In genomic region chr15:10500838-10501719, GRCm38 (mm10) we compare ENCODE assay signal across 9 mouse cellular contexts. TPM values are rescaled to one million over a fixed set of nuclear protein-coding genes. Genes with fewer than 3 reads are reported as not detected.
DNase-seq lines count a peak whose midpoint lies in the region; ATAC-seq and TF ChIP-seq lines count a peak whose summit lies in the region.
"Had no signal": no experiment of that assay in that cellular context is flagged by ENCODE, and none has a peak within 500 bp of the region (broad histone marks: within the 10 kb centered on the region; RNA-seq: fewer than 3 reads in every experiment).

No protein-coding gene starts in this region.

- no peak overlapping the region for H3K27ac ChIP-seq in ES-Bruce4 (ENCODE audit: insufficient read depth, low read length)
- no peak overlapping the region for H3K27ac ChIP-seq in embryonic facial prominence, embryonic 14.5 days (replicated peaks; ENCODE audit: low read depth, low read length)
- H3K27ac ChIP-seq in hindbrain, embryonic 10.5 days: peak overlapping the region; percentile 71
- no peak overlapping the region for H3K27ac ChIP-seq in layer of hippocampus, adult 2 months
- H3K27ac ChIP-seq: stomach, embryonic 15.5 days had no signal

- TF ChIP-seq EP300 in ES-Bruce4 (IDR thresholded peaks at IDR 0.05; ENCODE audit: insufficient read depth, low read depth, low read length): no peak

- WGBS in embryonic facial prominence, embryonic 14.5 days: 54% methylated on average over 11 of the region's 11 CpGs
- 59% methylated on average over 11 of the region's 11 CpGs for WGBS in hindbrain, embryonic 10.5 days

- ATAC-seq in embryonic facial prominence, embryonic 14.5 days (ENCODE audit: low read depth): peak; percentile 86
- peak; percentile 38; the same call in 1 of the 2 replicates for ATAC-seq in megakaryocyte, adult 5-6 weeks (ENCODE audit: poor library complexity, severe bottlenecking)

- peak; percentile 11 to 15 for DNase-seq in B cell, adult 2 months
- DNase-seq in embryonic facial prominence, embryonic 14.5 days (ENCODE audit: low spot score): peak; percentile 81
- peak; percentile 66 for DNase-seq in hindbrain, embryonic 10.5 days (ENCODE audit: low spot score)
- peak; percentile 38 to 56 for DNase-seq in layer of hippocampus, adult 2 months (ENCODE audit: low spot score in 2 of 2)
- DNase-seq in right cerebral cortex, postnatal 4 days: peak; percentile 73

- H3K27me3 ChIP-seq in ES-Bruce4 (ENCODE audit: control insufficient read depth, insufficient read depth, low read length, poor library complexity, severe bottlenecking): no peaks in the 10 kb centered on the region
- H3K27me3 ChIP-seq in embryonic facial prominence, embryonic 14.5 days (replicated peaks; ENCODE audit: control insufficient read depth, insufficient read depth, low read length): no peaks in the 10 kb centered on the region
- H3K27me3 ChIP-seq in hindbrain, embryonic 10.5 days (ENCODE audit: insufficient read depth, poor library complexity, severe bottlenecking): no peaks in the 10 kb centered on the region
- H3K27me3 ChIP-seq: stomach, embryonic 15.5 days had no signal

- peaks cover 2% of the 10 kb centered on the region for H3K4me1 ChIP-seq in ES-Bruce4 (ENCODE audit: control insufficient read depth, insufficient read depth, low read length)
- H3K4me1 ChIP-seq in embryonic facial prominence, embryonic 14.5 days (ENCODE audit: control insufficient read depth, insufficient read depth, low read length): peaks cover 1% of the 10 kb centered on the region; the same call in 1 of the 2 replicates
- H3K4me1 ChIP-seq in hindbrain, embryonic 10.5 days (replicated peaks): no peaks in the 10 kb centered on the region
- H3K4me1 ChIP-seq: stomach, embryonic 15.5 days had no signal

- H3K36me3 ChIP-seq in ES-Bruce4 (ENCODE audit: control insufficient read depth, insufficient read depth, low read length, poor library complexity, severe bottlenecking): peaks cover 2% of the 10 kb centered on the region; the same call in 1 of the 2 replicates
- peaks cover 2% of the 10 kb centered on the region; the same call in 1 of the 2 replicates for H3K36me3 ChIP-seq in embryonic facial prominence, embryonic 14.5 days (ENCODE audit: control insufficient read depth, insufficient read depth, low read length)
- peaks cover 4% of the 10 kb centered on the region for H3K36me3 ChIP-seq in hindbrain, embryonic 10.5 days
- H3K36me3 ChIP-seq: stomach, embryonic 15.5 days had no signal

- H3K9me3 ChIP-seq in ES-Bruce4 (replicated peaks; ENCODE audit: control insufficient read depth, insufficient read depth, low read length, poor library complexity, severe bottlenecking): no peaks in the 10 kb centered on the region
- no peaks in the 10 kb centered on the region for H3K9me3 ChIP-seq in embryonic facial prominence, embryonic 14.5 days (ENCODE audit: control insufficient read depth, low read length)
- H3K9me3 ChIP-seq in hindbrain, embryonic 10.5 days: no peaks in the 10 kb centered on the region
- H3K9me3 ChIP-seq: stomach, embryonic 15.5 days had no signal

- no peak overlapping the region for H3K4me3 ChIP-seq in ES-Bruce4 (ENCODE audit: low read depth, low read length)
- H3K4me3 ChIP-seq in embryonic facial prominence, embryonic 14.5 days (ENCODE audit: low read depth, low read length): no peak overlapping the region
- H3K4me3 ChIP-seq in hindbrain, embryonic 10.5 days: no peak overlapping the region
- no peak overlapping the region for H3K4me3 ChIP-seq in layer of hippocampus, adult 2 months
- H3K4me3 ChIP-seq: stomach, embryonic 15.5 days had no signal

- no peak overlapping the region for H3K9ac ChIP-seq in ES-Bruce4 (ENCODE audit: low read depth, poor library complexity, severe bottlenecking)
- H3K9ac ChIP-seq in embryonic facial prominence, embryonic 14.5 days (ENCODE audit: low read depth, low read length): no peak overlapping the region
- H3K9ac ChIP-seq: stomach, embryonic 15.5 days had no signal

- H3K4me2 ChIP-seq in embryonic facial prominence, embryonic 14.5 days (ENCODE audit: low read depth, low read length): no peak overlapping the region
- H3K4me2 ChIP-seq: stomach, embryonic 15.5 days had no signal

- no peak for TF ChIP-seq POLR2A in ES-Bruce4 (IDR thresholded peaks at IDR 0.05; ENCODE audit: insufficient read depth, low read length)

- TF ChIP-seq CTCF in ES-Bruce4 (IDR thresholded peaks at IDR 0.05; ENCODE audit: low read depth, low read length): peak; percentile 86
- peak; percentile 96 for TF ChIP-seq CTCF in layer of hippocampus, adult 2 months (conservative IDR thresholded peaks at IDR 0.05)

RNA-seq across cellular contexts. Expression of gene Rad1, which starts 15.3 kb away (rescaled TPM):
- 44.5 and 50.5 TPM in 2 replicates for polyA plus RNA-seq in ES-Bruce4 (2011; ENCODE audit: insufficient read depth, insufficient read length, low read depth, missing spikeins)
- polyA plus RNA-seq in embryonic facial prominence, embryonic 14.5 days (2014; fragmentation: Nextera tagmentation; extraction: Ambion mirVana): 10.1 and 10.7 TPM in 2 replicates
- 44.3 and 50.8 TPM in 2 replicates for polyA plus RNA-seq in hindbrain, embryonic 10.5 days (2016; fragmentation: Nextera tagmentation; extraction: Ambion mirVana)
- total RNA-seq in layer of hippocampus, adult 2 months (2021): 10 to 100 TPM; 11.5 to 14.1 TPM
- 14.9 and 17.1 TPM in 2 replicates for total RNA-seq in megakaryocyte, adult 5-6 weeks (2015)
- total RNA-seq in megakaryocyte, adult 5-6 weeks (2017): 11.1 and 11.9 TPM in 2 replicates

RNA-seq across cellular contexts. Expression of gene Brix1, which starts 15.3 kb away (rescaled TPM):
- polyA plus RNA-seq in ES-Bruce4 (2011; ENCODE audit: insufficient read depth, insufficient read length, low read depth, missing spikeins): 188 and 191 TPM in 2 replicates
- polyA plus RNA-seq in embryonic facial prominence, embryonic 14.5 days (2014; fragmentation: Nextera tagmentation; extraction: Ambion mirVana): 101 and 110 TPM in 2 replicates
- polyA plus RNA-seq in hindbrain, embryonic 10.5 days (2016; fragmentation: Nextera tagmentation; extraction: Ambion mirVana): 113 and 115 TPM in 2 replicates
- 10 to 100 TPM; 18.7 to 20.7 TPM for total RNA-seq in layer of hippocampus, adult 2 months (2021)
- 34.3 and 49.4 TPM in 2 replicates for total RNA-seq in megakaryocyte, adult 5-6 weeks (2015)
- 15.1 and 15.9 TPM in 2 replicates for total RNA-seq in megakaryocyte, adult 5-6 weeks (2017)

RNA-seq across cellular contexts. Expression of gene Dnajc21, which starts 30.8 kb away (rescaled TPM):
- polyA plus RNA-seq in ES-Bruce4 (2011; ENCODE audit: insufficient read depth, insufficient read length, low read depth, missing spikeins): 125 and 133 TPM in 2 replicates
- 13.6 and 15.9 TPM in 2 replicates for polyA plus RNA-seq in embryonic facial prominence, embryonic 14.5 days (2014; fragmentation: Nextera tagmentation; extraction: Ambion mirVana)
- 10.6 and 13.9 TPM in 2 replicates for polyA plus RNA-seq in hindbrain, embryonic 10.5 days (2016; fragmentation: Nextera tagmentation; extraction: Ambion mirVana)
- total RNA-seq in layer of hippocampus, adult 2 months (2021): 10 to 100 TPM; 22.2 to 25.6 TPM
- 35.1 and 36.9 TPM in 2 replicates for total RNA-seq in megakaryocyte, adult 5-6 weeks (2015)
- total RNA-seq in megakaryocyte, adult 5-6 weeks (2017): 37.5 and 42.2 TPM in 2 replicates

RNA-seq across cellular contexts. Expression of gene Ttc23l, which starts 57.4 kb away (rescaled TPM):
- not detected in 2 replicates for polyA plus RNA-seq in ES-Bruce4 (2011; ENCODE audit: insufficient read depth, insufficient read length, low read depth, missing spikeins)
- polyA plus RNA-seq in embryonic facial prominence, embryonic 14.5 days (2014; fragmentation: Nextera tagmentation; extraction: Ambion mirVana): 0.08 and 0.13 TPM in 2 replicates
- not detected in 2 replicates for polyA plus RNA-seq in hindbrain, embryonic 10.5 days (2016; fragmentation: Nextera tagmentation; extraction: Ambion mirVana)
- total RNA-seq in layer of hippocampus, adult 2 months (2021): not detected
- total RNA-seq in megakaryocyte, adult 5-6 weeks (2015): not detected in 2 replicates
- not detected in 2 replicates for total RNA-seq in megakaryocyte, adult 5-6 weeks (2017)
- polyA plus RNA-seq: heart, embryonic 14.5 days; stomach, embryonic 15.5 days had no signal

Comparison
In these comparisons a context has a peak if more than half of its experiments do, and no peak if none do; other contexts are left out.
1. DNase-seq: peak in every context shown above with its lines; median percentile 81 in embryonic facial prominence, embryonic 14.5 days; 73 in right cerebral cortex, postnatal 4 days; 66 in hindbrain, embryonic 10.5 days; 47 in layer of hippocampus, adult 2 months; 13 in B cell, adult 2 months.